Mouse (Mus musculus) olfactory bulb, adult 2 months (tissue): ENCODE data around the gene Col15a1. TPM values are rescaled to one million over a fixed set of nuclear protein-coding genes. Genes with fewer than 3 reads are reported as not detected.

Experiments
- H3K27ac ChIP-seq: fragments of 200-500 bp; 2 replicates; pipeline ENCODE4 v1.5.1; 2012; ENCODE audit warnings: low read depth, low read length; ENCODE audit not compliant: insufficient read depth
- H3K4me1 ChIP-seq: fragments of 200-500 bp; 2 replicates; pipeline ENCODE4 v1.6.1; 2012; ENCODE audit warnings: low read length; ENCODE audit not compliant: control insufficient read depth, insufficient read depth
- H3K4me3 ChIP-seq: fragments of 200-500 bp; 2 replicates; pipeline ENCODE4 v1.5.1; 2012; ENCODE audit warnings: mild to moderate bottlenecking, low read depth, low read length, moderate library complexity; ENCODE audit not compliant: insufficient read depth
- CTCF ChIP-seq: fragments of 200-500 bp; IDR thresholded peaks from 2 replicates; pipeline ENCODE4 v1.5.1; 2012; ENCODE audit warnings: low read depth, mild to moderate bottlenecking, low read length, moderate library complexity; ENCODE audit not compliant: insufficient read depth
- POLR2A ChIP-seq: fragments of 200-500 bp; IDR thresholded peaks from 2 replicates; pipeline ENCODE4 v1.6.1; 2012; ENCODE audit warnings: mild to moderate bottlenecking, low read depth, low read length, moderate library complexity; ENCODE audit not compliant: insufficient read depth
- WGBS: fragments of 180-500 bp; shearing (Covaris S2); methylation state at CpG from one replicate; pipeline ENCODE4 v1.1.7; 2018; 5-methylcytosine and 5-hydroxymethylcytosine counted together
- polyA plus RNA-seq: library from polyadenylated mRNA; stranded (reverse); fragments of >200 nt; gene quantifications from 2 replicates; pipeline ENCODE4 v1.2.4, GENCODE M21; 2012; ENCODE audit warnings: low replicate concordance; ENCODE audit not compliant: missing spikeins, insufficient read depth, insufficient read length

Gene Col15a1
- polyA plus RNA-seq, 1 experiment = not detected

GRCm38 (mm10) chr4:47336941-47337600, 129.1 kb downstream of the Col15a1 start:
- Histone ChIP-seq H3K4me1 (peaks cover 4% of the 10 kb centered on the region; the same call in 1 of the 2 replicates), H3K4me3 (no peak overlapping the region), H3K27ac (no peak overlapping the region)
- WGBS = 87% methylated on average over 3 of the region's 3 CpGs
- no peak for TF ChIP-seq CTCF
- no peak for TF ChIP-seq POLR2A

DNA sequence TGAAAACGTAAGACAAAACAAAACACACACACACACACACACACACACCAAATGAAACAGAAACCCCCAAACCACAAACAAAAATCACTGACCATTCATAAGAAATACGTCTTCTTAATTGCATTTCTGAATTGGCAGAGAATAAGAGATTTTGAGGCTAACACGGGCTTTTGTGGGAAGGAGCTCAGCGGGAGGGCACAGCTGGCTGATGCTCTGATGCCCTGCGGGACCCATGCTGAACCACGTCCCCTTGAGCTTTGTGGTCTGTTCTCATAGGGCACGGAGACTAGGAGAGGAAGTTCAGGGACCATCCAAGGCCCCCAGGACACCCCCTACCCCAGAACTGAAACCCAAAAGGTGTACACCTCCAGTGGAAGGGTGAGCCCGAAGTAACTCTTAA, 134.7 kb downstream of the Col15a1 start:
- Histone ChIP-seq H3K4me3 (no peak overlapping the region), H3K4me1 (peaks cover 6% of the 10 kb centered on the region; the same call in 1 of the 2 replicates), H3K27ac (no peak overlapping the region)
- WGBS = 23% methylated on average over 8 of the region's 8 CpGs
- TF ChIP-seq CTCF (no peak), POLR2A (no peak)

DNA sequence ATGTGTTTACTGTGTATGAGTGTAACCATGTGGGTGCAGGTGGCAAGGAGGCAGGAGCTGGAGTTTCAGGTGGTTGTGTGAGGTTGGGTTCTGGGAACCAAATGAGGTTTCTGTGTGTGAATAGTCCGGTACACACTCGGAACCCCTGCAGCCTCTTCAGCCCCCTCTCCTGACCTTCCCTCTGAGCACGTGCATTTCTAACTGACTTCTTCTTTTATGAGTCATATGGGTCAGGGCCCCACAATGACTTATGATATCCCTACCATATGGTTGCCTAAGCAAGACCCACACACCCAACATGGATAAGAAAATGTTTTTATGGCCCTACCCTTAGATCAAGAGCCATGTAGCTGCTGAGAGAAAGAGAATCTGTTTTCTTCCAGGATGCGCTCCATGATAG, 139.1 kb downstream of the Col15a1 start:
- TF ChIP-seq CTCF (no peak), POLR2A (no peak)
- H3K4me1 ChIP-seq = peaks cover 5% of the 10 kb centered on the region; the same call in 1 of the 2 replicates
- 93% methylated on average over 4 of the region's 4 CpGs for WGBS
- no peak overlapping the region for H3K27ac ChIP-seq
- H3K4me3 ChIP-seq = no peak overlapping the region

GRCm38 (mm10) chr4:47349759-47350158, 141.8 kb downstream of the Col15a1 start:
- H3K4me1 ChIP-seq = peaks cover 7% of the 10 kb centered on the region; the same call in 1 of the 2 replicates
- 51% methylated on average over 6 of the region's 6 CpGs for WGBS
- no peak overlapping the region for H3K4me3 ChIP-seq
- no peak for TF ChIP-seq CTCF
- no peak for TF ChIP-seq POLR2A
- no peak overlapping the region for H3K27ac ChIP-seq

GRCm38 (mm10) chr4:47351386-47352049, 143.6 kb downstream of the Col15a1 start:
- WGBS = 51% methylated on average over 9 of the region's 9 CpGs
- H3K4me3 ChIP-seq = no peak overlapping the region
- no peak for TF ChIP-seq CTCF
- TF ChIP-seq POLR2A = no peak
- no peak overlapping the region for H3K27ac ChIP-seq
- peaks cover 7% of the 10 kb centered on the region; the same call in 1 of the 2 replicates for H3K4me1 ChIP-seq

GRCm38 (mm10) chr4:47352061-47352661, 144.2 kb downstream of the Col15a1 start:
- TF ChIP-seq CTCF (no peak), POLR2A (no peak)
- H3K4me1 ChIP-seq = peaks cover 7% of the 10 kb centered on the region; the same call in 1 of the 2 replicates
- 3% methylated on average over 32 of the region's 32 CpGs for WGBS
- H3K4me3 ChIP-seq = peak overlapping the region; percentile 85
- no peak overlapping the region for H3K27ac ChIP-seq

GRCm38 (mm10) chr4:47352803-47353388, 144.9 kb downstream of the Col15a1 start, which contains the start of gene Tgfbr1:
Tgfbr1 (plus strand) TSS chr4:47353222.
- peak within 1 kb of the TSS; percentile 85 for H3K4me3 ChIP-seq
- TF ChIP-seq POLR2A = peak; percentile 36; the same call in 1 of the 2 replicates
- no peak for TF ChIP-seq CTCF
- under 1% methylated on average over 65 of the region's 65 CpGs for WGBS
- H3K4me1 ChIP-seq = peaks cover 7% of the 10 kb centered on the region; the same call in 1 of the 2 replicates
- H3K27ac ChIP-seq = no peak within 1 kb of the TSS

- TF ChIP-seq POLR2A (no peak), CTCF (no peak)
- under 1% methylated on average over 65 of the region's 73 CpGs for WGBS
- no peak overlapping the region for H3K27ac ChIP-seq
- peak overlapping the region; percentile 85 for H3K4me3 ChIP-seq
- peaks cover 7% of the 10 kb centered on the region; the same call in 1 of the 2 replicates for H3K4me1 ChIP-seq
Measured at GRCm38 (mm10) chr4:47353416-47354111, 145.6 kb downstream of the Col15a1 start.
